Mouse (Mus musculus) C2C12 (cell line): ENCODE measurements at regions not wholly inside any gene's neighbourhood (a gene's known extent, or its start where the extent isn't known, plus 50 kb on each side); places are given as distances from the start of the nearest gene placed in this dataset.

ENCODE experiments used
- CEBPB ChIP-seq: IDR thresholded peaks from one replicate; pipeline ENCODE4 v1.6.1; 2011; ENCODE audit warnings: low read depth, mild to moderate bottlenecking, control low read depth, moderate library complexity
- CTCF ChIP-seq: IDR thresholded peaks from one replicate; pipeline ENCODE4 v1.5.1; 2011; ENCODE audit not compliant: control insufficient read depth, insufficient read depth, insufficient read length
- MYOG ChIP-seq: IDR thresholded peaks from one replicate; pipeline ENCODE4 v1.6.1; 2011; ENCODE audit not compliant: control insufficient read depth, insufficient read length; ENCODE audit errors: extremely low read depth

- TF ChIP-seq CTCF (no peak), MYOG (no peak), CEBPB (no peak)
These were observed 454.4 kb upstream of the Fam160b2 start for GRCm38 (mm10) chr14:71053788-71054641.
